Mouse (Mus musculus): ENCODE data around the gene Pcsk6. TPM values are rescaled to one million over a fixed set of nuclear protein-coding genes. Genes with fewer than 3 reads are reported as not detected.

The Pcsk6 gene
- total and polyA plus RNA-seq, 3 experiments = 0.01 TPM; not detected in 2

GRCm38 (mm10) chr7:65948891-65949290 lies 87.4 kb downstream of the Pcsk6 start:
- Histone ChIP-seq H3K9me3 (replicated peaks; ENCODE audit: insufficient read depth, low read length) (no peaks in the 10 kb centered on the region), H3K4me1 (ENCODE audit: control insufficient read depth in 1 of 2, insufficient read depth in 2 of 2, low read length in 2 of 2) (no peaks in the 10 kb centered on the region), H3K4me3 (ENCODE audit: control insufficient read depth in 1 of 2, insufficient read depth in 1 of 2, low read depth in 2 of 2, low read length in 2 of 2) (no peak overlapping the region), H3K27ac (ENCODE audit: control insufficient read depth, low read depth, low read length) (no peak overlapping the region), H3K36me3 (ENCODE audit: control insufficient read depth in 1 of 2, insufficient read depth in 2 of 2, low read length in 2 of 2) (no peaks in the 10 kb centered on the region), H3K27me3 (ENCODE audit: control insufficient read depth in 1 of 2, insufficient read depth in 2 of 2, low read length in 2 of 2) (peaks cover 0 to 1% of the 10 kb centered on the region in 2 experiments; a peak in 2 of 4 replicates), H3K9ac (ENCODE audit: control insufficient read depth, low read depth, low read length, poor library complexity, severe bottlenecking) (no peak overlapping the region), H3K79me2 (ENCODE audit: control insufficient read depth, insufficient read depth, low read length, poor library complexity) (no peaks in the 10 kb centered on the region)
- no peak for DNase-seq (ENCODE audit: low read depth, low spot score)
- TF ChIP-seq GABPA (IDR thresholded peaks at IDR 0.05; ENCODE audit: low read depth, low read length) = no peak
- TF ChIP-seq E2F4 (IDR thresholded peaks at IDR 0.05; ENCODE audit: borderline replicate concordance, low read depth, low read length) = no peak
- TF ChIP-seq ELF1 (IDR thresholded peaks at IDR 0.05; ENCODE audit: low read depth, low read length) = no peak
- no peak for TF ChIP-seq MAFK (IDR thresholded peaks at IDR 0.05; ENCODE audit: borderline replicate concordance, low read depth, low read length)
- no peak for TF ChIP-seq BHLHE40 (IDR thresholded peaks at IDR 0.05; ENCODE audit: borderline replicate concordance, low read depth, low read length)
- TF ChIP-seq POLR2AphosphoS5 (IDR thresholded peaks at IDR 0.05; ENCODE audit: borderline replicate concordance, low read depth, low read length) = no peak
- no peak for TF ChIP-seq USF1 (IDR thresholded peaks at IDR 0.05; ENCODE audit: low read depth, low read length)
- no peak for TF ChIP-seq MAX (IDR thresholded peaks at IDR 0.05; ENCODE audit: low read length)
- TF ChIP-seq POLR2AphosphoS2 (IDR thresholded peaks at IDR 0.05; ENCODE audit: low read length) = no peak
- no peak for TF ChIP-seq CTCF (IDR thresholded peaks at IDR 0.05 in 2 of 3, conservative IDR thresholded peaks at IDR 0.05 in 1 of 3; ENCODE audit: control insufficient read depth in 1 of 3, insufficient read depth in 1 of 3, low read depth in 2 of 3, low read length in 3 of 3, poor library complexity in 1 of 3, severe bottlenecking in 1 of 3)
- no peak for TF ChIP-seq TAL1 (IDR thresholded peaks at IDR 0.05; ENCODE audit: low read length)
- no peak for TF ChIP-seq ZKSCAN1 (IDR thresholded peaks at IDR 0.05; ENCODE audit: low read depth, low read length)
- no peak for TF ChIP-seq GATA1 (IDR thresholded peaks at IDR 0.05; ENCODE audit: low read depth, low read length)
- TF ChIP-seq MEF2A (IDR thresholded peaks at IDR 0.05; ENCODE audit: extremely low read depth, insufficient replicate concordance, low read depth, low read length, poor library complexity, severe bottlenecking) = no peak
- no peak for TF ChIP-seq JUND (IDR thresholded peaks at IDR 0.05; ENCODE audit: low read depth, low read length)

- Histone ChIP-seq H3K27ac (ENCODE audit: control insufficient read depth, low read depth, low read length) (no peak overlapping the region), H3K4me3 (ENCODE audit: control insufficient read depth in 1 of 2, insufficient read depth in 1 of 2, low read depth in 2 of 2, low read length in 2 of 2) (no peak overlapping the region), H3K9ac (ENCODE audit: control insufficient read depth, low read depth, low read length, poor library complexity, severe bottlenecking) (no peak overlapping the region), H3K27me3 (ENCODE audit: control insufficient read depth in 1 of 2, insufficient read depth in 2 of 2, low read length in 2 of 2) (peaks cover 1 to 2% of the 10 kb centered on the region in 2 experiments; a peak in 2 of 4 replicates), H3K36me3 (ENCODE audit: control insufficient read depth in 1 of 2, insufficient read depth in 2 of 2, low read length in 2 of 2) (no peaks in the 10 kb centered on the region), H3K79me2 (ENCODE audit: control insufficient read depth, insufficient read depth, low read length, poor library complexity) (no peaks in the 10 kb centered on the region), H3K9me3 (replicated peaks; ENCODE audit: insufficient read depth, low read length) (no peaks in the 10 kb centered on the region), H3K4me1 (ENCODE audit: control insufficient read depth in 1 of 2, insufficient read depth in 2 of 2, low read length in 2 of 2) (no peaks in the 10 kb centered on the region)
- TF ChIP-seq ZKSCAN1 (IDR thresholded peaks at IDR 0.05; ENCODE audit: low read depth, low read length) (no peak), POLR2AphosphoS2 (IDR thresholded peaks at IDR 0.05; ENCODE audit: low read length) (no peak), RCOR1 (IDR thresholded peaks at IDR 0.05; ENCODE audit: low read depth, low read length) (no peak), MYB (IDR thresholded peaks at IDR 0.05; ENCODE audit: low read depth, low read length) (no peak), ZNF384 (IDR thresholded peaks at IDR 0.05; ENCODE audit: low read depth, low read length) (no peak), MAZ (IDR thresholded peaks at IDR 0.05; ENCODE audit: low read depth, low read length) (no peak), KAT2A (conservative IDR thresholded peaks at IDR 0.05; ENCODE audit: low read depth, low read length) (no peak), CHD1 (IDR thresholded peaks at IDR 0.05; ENCODE audit: low read depth, low read length) (no peak), ETS1 (IDR thresholded peaks at IDR 0.05; ENCODE audit: low read depth, low read length) (no peak), E2F4 (IDR thresholded peaks at IDR 0.05; ENCODE audit: borderline replicate concordance, low read depth, low read length) (no peak), NRF1 (IDR thresholded peaks at IDR 0.05; ENCODE audit: insufficient read depth, low read depth, low read length, poor library complexity, severe bottlenecking) (no peak), TAL1 (IDR thresholded peaks at IDR 0.05; ENCODE audit: low read length) (no peak), POLR2AphosphoS5 (IDR thresholded peaks at IDR 0.05; ENCODE audit: borderline replicate concordance, low read depth, low read length) (no peak), NELFE (IDR thresholded peaks at IDR 0.05; ENCODE audit: low read depth, low read length) (no peak)
- DNase-seq (ENCODE audit: low read depth, low spot score) = no peak
These were observed 93.0 kb downstream of the Pcsk6 start for GRCm38 (mm10) chr7:65954583-65954982.
